Mouse (Mus musculus) heart, postnatal 0 days (tissue): ENCODE data around the gene Smc6. TPM values are rescaled to one million over a fixed set of nuclear protein-coding genes. Genes with fewer than 3 reads are reported as not detected.
A peak's percentile ranks its signal among the peaks of the same experiment; 100 is the strongest.

Source experiments
- ATAC-seq: fragments of 200-750 bp; cut with Nextera tagmentation; 2 replicates; pipeline ENCODE4 v1.8.0; 2017; ENCODE audit warnings: low read depth, moderate number of reproducible peaks, moderate library complexity; ENCODE audit not compliant: insufficient read depth
- DNase-seq: peaks from one replicate; pipeline ENCODE4 v3.0.0-alpha.2; 2016; ENCODE audit warnings: low spot score
- H3K27ac ChIP-seq: fragments of 300-500 bp; sonication (generic); 2 replicates; pipeline ENCODE4 v1.5.1; 2014; ENCODE audit warnings: low read depth, mild to moderate bottlenecking
- H3K27me3 ChIP-seq: fragments of 300-500 bp; sonication (generic); 2 replicates; pipeline ENCODE4 v1.6.1; 2014; ENCODE audit warnings: low read length, mixed read lengths; ENCODE audit not compliant: control insufficient read depth, insufficient read depth
- H3K36me3 ChIP-seq: fragments of 300-500 bp; sonication (generic); replicated peaks from 2 replicates; pipeline ENCODE4 v1.6.1; 2014; ENCODE audit warnings: low read length, mixed read lengths; ENCODE audit not compliant: control insufficient read depth, insufficient read depth
- H3K4me1 ChIP-seq: fragments of 300-500 bp; sonication (generic); 2 replicates; pipeline ENCODE4 v1.6.1; 2014; ENCODE audit warnings: antibody characterized with exemption; ENCODE audit not compliant: control insufficient read depth, insufficient read depth
- H3K4me2 ChIP-seq: fragments of 300-500 bp; sonication (generic); 2 replicates; pipeline ENCODE4 v1.6.1; 2014; ENCODE audit warnings: low read depth, mild to moderate bottlenecking, low read length, moderate library complexity
- H3K4me3 ChIP-seq: fragments of 300-500 bp; sonication (generic); 2 replicates; pipeline ENCODE4 v1.5.1; 2014; ENCODE audit warnings: low read depth, low read length
- H3K9ac ChIP-seq: fragments of 300-500 bp; sonication (generic); replicated peaks from 2 replicates; pipeline ENCODE4 v1.6.1; 2014; ENCODE audit warnings: low read depth, low read length, mixed read lengths
- H3K9me3 ChIP-seq: fragments of 300-500 bp; sonication (generic); replicated peaks from 2 replicates; pipeline ENCODE4 v1.6.1; 2016; ENCODE audit warnings: low read length; ENCODE audit not compliant: control insufficient read depth
- CTCF ChIP-seq: IDR thresholded peaks from 2 replicates; pipeline ENCODE4 v1.5.1; 2016; ENCODE audit warnings: antibody characterized with exemption, control low read depth, low read depth
- EP300 ChIP-seq: IDR thresholded peaks from 2 replicates; pipeline ENCODE4 v1.6.1; 2016; ENCODE audit warnings: antibody characterized with exemption, low read depth
- WGBS: fragments of 180-500 bp; shearing (Covaris S2); extraction: QIAGEN DNeasy Blood & Tissue Kit; methylation state at CpG from one replicate; pipeline ENCODE4 v1.1.7; 2014; 5-methylcytosine and 5-hydroxymethylcytosine counted together
- polyA plus RNA-seq: library from polyadenylated mRNA; unstranded; fragments of >200 nt; fragmentation: Nextera tagmentation; extraction: Ambion mirVana; gene quantifications from 2 replicates; pipeline ENCODE4 v1.2.1, GENCODE M21; 2015
- total RNA-seq: library from RNA; depleted of rRNA; stranded (reverse); fragments of >200 nt; gene quantifications from 2 replicates; pipeline ENCODE4 v1.2.3, GENCODE M21; 2014; ENCODE audit warnings: low replicate concordance; rRNA removed

Gene Smc6
- total RNA-seq (12.3 and 16.7 TPM in 2 replicates), polyA plus RNA-seq (99.8 and 103 TPM in 2 replicates)

DNA sequence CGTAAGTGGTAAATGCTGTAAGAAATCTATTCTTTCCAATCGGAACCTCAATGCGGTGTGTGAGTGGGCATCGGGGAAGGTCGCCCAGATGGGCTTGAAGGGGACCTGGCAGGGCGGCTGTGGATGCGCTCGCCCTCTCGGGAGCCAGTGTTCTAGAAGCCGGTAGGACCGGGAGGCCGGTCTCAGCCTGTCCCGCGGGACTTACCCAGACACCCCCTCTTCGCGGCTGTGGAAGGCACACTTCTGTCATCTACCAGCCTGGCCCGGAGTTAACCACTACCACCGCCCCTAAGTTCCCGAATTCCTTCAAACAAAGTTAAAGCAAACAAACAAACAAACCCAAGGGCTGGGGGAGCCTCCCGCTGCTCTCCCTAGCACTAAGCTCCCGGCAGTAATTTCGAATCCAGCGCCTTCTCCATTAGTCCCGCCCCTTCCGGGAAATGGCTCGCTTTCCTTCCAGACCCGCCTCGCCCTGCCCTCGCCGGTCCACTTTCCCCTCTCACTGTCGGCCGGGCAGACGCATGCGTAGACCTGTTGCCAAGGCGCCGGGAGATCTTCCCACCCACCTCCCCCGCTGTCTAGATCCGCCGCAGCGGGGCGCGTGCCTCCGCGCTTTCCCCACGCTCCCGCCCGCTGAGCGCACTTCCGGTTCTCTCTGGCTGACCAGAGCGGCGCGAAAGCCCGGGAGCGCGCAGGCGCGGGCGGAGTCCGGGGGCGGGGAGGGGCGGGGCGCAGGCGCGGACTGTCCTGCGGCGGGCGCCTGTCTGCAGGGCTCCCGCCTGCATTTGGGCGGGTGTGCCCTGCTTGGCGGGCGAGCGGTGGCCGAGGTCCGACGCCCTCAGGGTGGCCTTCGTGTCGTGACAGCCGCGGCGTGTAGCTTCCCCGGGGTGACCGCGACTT is at the start of gene Smc6, which contains the start of gene Gen1:
TSS of gene Smc6 (plus strand) at position 505 of the 900 bp plus-strand sequence.
TSS of gene Gen1 (minus strand) at position 420 of the 900 bp plus-strand sequence.
- Histone ChIP-seq H3K4me3 (peak within 1 kb of the TSS; percentile 92), H3K9ac (peak within 1 kb of the TSS; percentile 91), H3K4me1 (peaks cover 13% of the 10 kb centered on the region), H3K4me2 (peak within 1 kb of the TSS; percentile 93), H3K27me3 (no peaks in the 10 kb centered on the region), H3K27ac (peak within 1 kb of the TSS; percentile 98), H3K36me3 (peaks cover 3% of the 10 kb centered on the region; the same call in 1 of the 2 replicates), H3K9me3 (no peaks in the 10 kb centered on the region)
- TF ChIP-seq EP300 (peak; percentile 87; the same call in 1 of the 2 replicates), CTCF (no peak)
- DNase-seq (peak; percentile 98), ATAC-seq (peak; percentile 98)
- WGBS = under 1% methylated on average over 73 of the region's 83 CpGs

DNA sequence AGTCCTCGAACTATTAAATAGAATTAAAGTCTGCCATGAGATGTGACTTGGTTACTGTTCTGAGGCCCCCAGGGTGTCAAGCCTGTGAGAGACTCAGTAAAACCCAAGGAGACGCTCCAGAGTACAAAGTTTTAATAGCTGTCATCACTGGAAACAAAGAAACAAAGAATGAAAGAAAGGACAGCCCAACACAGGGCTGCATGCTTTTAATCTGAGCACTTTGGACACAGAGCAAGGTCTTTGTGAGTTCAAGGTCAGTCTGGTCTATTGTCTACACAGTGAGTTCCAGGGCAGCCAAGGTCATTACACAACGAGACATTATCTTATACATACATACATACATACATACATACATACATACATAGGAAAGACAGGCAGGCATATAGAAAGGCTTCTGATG is 49.2 kb upstream of the Smc6 start:
- 43% methylated on average over 3 of the region's 3 CpGs for WGBS
- TF ChIP-seq CTCF (no peak), EP300 (no peak)
- H3K4me3 ChIP-seq = no peak overlapping the region
- ATAC-seq = no peak
- no peaks in the 10 kb centered on the region for H3K4me1 ChIP-seq
- no peak overlapping the region for H3K4me2 ChIP-seq
- H3K9ac ChIP-seq = no peak overlapping the region
- H3K9me3 ChIP-seq = no peaks in the 10 kb centered on the region
- no peaks in the 10 kb centered on the region for H3K27me3 ChIP-seq
- no peak overlapping the region for H3K27ac ChIP-seq
- H3K36me3 ChIP-seq = no peaks in the 10 kb centered on the region
- no peak for DNase-seq

DNA sequence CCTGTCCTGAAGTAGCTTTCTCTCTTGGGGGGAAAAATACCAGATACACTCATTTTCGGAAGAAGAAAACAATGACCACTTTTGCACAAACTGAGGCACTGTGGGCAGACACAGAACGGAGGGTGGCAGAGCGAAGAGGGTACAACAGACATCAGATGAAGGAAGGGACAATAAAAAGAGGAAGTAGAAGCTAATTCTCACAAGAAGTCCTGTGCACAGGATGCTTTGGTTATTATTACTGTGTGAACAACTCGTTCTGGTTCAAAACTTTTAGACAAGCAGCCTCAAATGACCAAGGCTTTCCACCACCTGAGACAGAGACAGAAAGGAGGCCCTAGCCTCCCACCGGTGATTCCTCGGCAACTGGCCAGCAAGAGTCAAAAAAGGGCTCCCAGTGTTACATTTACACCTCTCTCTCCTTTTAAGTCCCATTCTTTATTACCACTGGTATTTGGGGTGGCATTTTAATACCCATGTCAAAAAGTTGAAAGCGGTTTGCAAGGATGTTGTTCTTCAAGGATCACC is 47.9 kb upstream of the Smc6 start:
- no peaks in the 10 kb centered on the region for H3K27me3 ChIP-seq
- no peak for TF ChIP-seq EP300
- TF ChIP-seq CTCF = no peak
- H3K9me3 ChIP-seq = no peaks in the 10 kb centered on the region
- no peak overlapping the region for H3K27ac ChIP-seq
- H3K4me3 ChIP-seq = no peak overlapping the region
- H3K4me1 ChIP-seq = no peaks in the 10 kb centered on the region
- WGBS = 79% methylated on average over 7 of the region's 7 CpGs
- H3K4me2 ChIP-seq = no peak overlapping the region
- no peak for ATAC-seq
- H3K36me3 ChIP-seq = no peaks in the 10 kb centered on the region
- no peak for DNase-seq
- no peak overlapping the region for H3K9ac ChIP-seq

DNA sequence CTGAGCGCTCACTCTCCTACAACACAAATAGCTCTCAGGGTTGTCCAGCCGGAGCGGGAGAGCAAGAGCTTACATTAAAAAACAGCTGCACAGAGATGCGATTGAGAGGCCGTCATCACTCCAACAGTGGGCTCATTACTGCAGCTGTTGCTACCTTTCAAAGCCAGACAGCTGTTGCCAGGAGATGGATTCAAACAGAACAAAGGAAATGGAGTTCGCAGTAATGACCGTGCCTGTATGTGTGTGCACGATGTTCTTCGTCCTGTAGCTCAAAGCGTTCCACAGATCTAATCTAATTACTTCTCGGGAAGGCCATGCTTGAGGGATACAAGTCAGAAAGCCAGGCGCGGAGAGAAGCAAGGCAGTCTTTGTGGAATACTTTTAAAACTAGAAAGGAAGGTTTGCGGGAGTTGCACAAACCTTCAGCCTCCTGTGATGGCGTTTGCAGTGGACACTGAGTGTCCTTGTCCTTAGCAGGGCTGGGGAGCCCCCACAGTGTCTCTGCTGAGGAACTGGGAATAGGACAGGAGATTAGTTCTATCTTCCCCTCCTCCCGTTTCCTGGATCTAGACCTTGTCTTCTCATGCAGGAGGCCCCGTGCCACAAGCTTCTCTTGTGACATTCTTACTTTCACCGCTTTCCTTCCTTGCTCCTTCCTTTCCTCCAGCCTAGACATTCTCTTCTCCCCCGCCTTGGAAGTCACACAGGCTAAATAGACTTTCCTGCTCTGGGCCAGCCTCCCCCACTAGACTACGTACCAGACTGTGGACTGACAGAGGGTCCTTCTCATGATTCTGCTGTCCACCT is 44.0 kb upstream of the Smc6 start:
- Histone ChIP-seq H3K9ac (0 out of 2 replicates have a peak overlapping the region, but pooled peaks have one; percentile 26), H3K27ac (peak overlapping the region; percentile 76), H3K27me3 (no peaks in the 10 kb centered on the region), H3K9me3 (no peaks in the 10 kb centered on the region), H3K4me2 (peak overlapping the region; percentile 30), H3K4me3 (no peak overlapping the region), H3K4me1 (peaks cover 20% of the 10 kb centered on the region; the same call in 1 of the 2 replicates), H3K36me3 (no peaks in the 10 kb centered on the region)
- ATAC-seq (peak; percentile 59), DNase-seq (peak; percentile 58)
- TF ChIP-seq EP300 = no peak
- no peak for TF ChIP-seq CTCF
- 28% methylated on average over 20 of the region's 20 CpGs for WGBS

DNA sequence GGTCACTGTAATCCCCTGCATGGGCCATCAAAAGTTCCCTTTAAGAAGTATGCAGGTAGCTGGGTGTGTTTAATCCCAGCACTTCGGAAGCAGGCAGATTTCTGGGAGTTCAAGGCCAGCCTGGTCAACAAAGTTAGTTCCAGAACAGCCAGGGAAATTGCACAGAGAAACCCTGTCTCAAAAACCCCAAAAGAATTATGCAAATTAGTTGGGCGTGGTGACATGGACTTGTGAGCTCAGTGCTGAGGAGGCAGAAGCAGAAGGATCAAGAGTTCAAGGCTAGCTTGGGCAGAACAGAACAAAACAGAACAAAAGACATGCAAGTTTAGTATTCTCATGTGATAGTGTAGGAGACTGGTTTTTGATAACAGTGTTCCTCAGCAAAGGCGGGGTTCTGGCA is 43.1 kb upstream of the Smc6 start:
- H3K27ac ChIP-seq = 0 out of 2 replicates have a peak overlapping the region, but pooled peaks have one; percentile 76
- no peak overlapping the region for H3K4me2 ChIP-seq
- H3K27me3 ChIP-seq = no peaks in the 10 kb centered on the region
- ATAC-seq (no peak), DNase-seq (peak; percentile 4)
- H3K4me1 ChIP-seq = peaks cover 28% of the 10 kb centered on the region; the same call in 1 of the 2 replicates
- H3K9me3 ChIP-seq = no peaks in the 10 kb centered on the region
- WGBS = 71% methylated on average over 3 of the region's 3 CpGs
- H3K9ac ChIP-seq = no peak overlapping the region
- H3K4me3 ChIP-seq = no peak overlapping the region
- TF ChIP-seq CTCF (no peak), EP300 (no peak)
- H3K36me3 ChIP-seq = no peaks in the 10 kb centered on the region
